Mouse (Mus musculus) MEL (cell line): Measurements from ENCODE around the gene Hlcs. TPM values are rescaled to one million over a fixed set of nuclear protein-coding genes. Genes with fewer than 3 reads are reported as not detected.

Experiments used
- DNase-seq: peaks from one replicate; pipeline ENCODE4 v3.0.0; 2011; ENCODE audit warnings: low read depth, low spot score
- H3K27ac ChIP-seq: 2 replicates; pipeline ENCODE4 v1.5.1; 2012; ENCODE audit warnings: low read depth, mild to moderate bottlenecking, control low read depth, low read length, moderate library complexity; ENCODE audit not compliant: control insufficient read depth
- H3K27me3 ChIP-seq, 2 experiments: fragments of 150-350 bp in 1 of 2; sonication (generic) in 1 of 2; 2 replicates each; pipeline ENCODE4 v1.6.1; 2012; ENCODE audit warnings: low read length in 2 of 2, mild to moderate bottlenecking in 2 of 2, improper control_type of control experiment in 1 of 2, moderate library complexity in 1 of 2; ENCODE audit not compliant: insufficient read depth in 2 of 2, control insufficient read depth in 1 of 2
- H3K36me3 ChIP-seq, 2 experiments: 2 replicates each; pipeline ENCODE4 v1.6.1; 2012 to 2014; ENCODE audit warnings: low read length in 2 of 2, improper control_type of control experiment in 1 of 2, inconsistent platforms in 1 of 2, mild to moderate bottlenecking in 1 of 2; ENCODE audit not compliant: insufficient read depth in 2 of 2, control insufficient read depth in 1 of 2
- H3K4me1 ChIP-seq, 2 experiments: fragments of 150-350 bp in 1 of 2; sonication (generic) in 1 of 2; 2 replicates each; pipeline ENCODE4 v1.6.1; 2012; ENCODE audit warnings: low read length in 2 of 2, improper control_type of control experiment in 1 of 2, mild to moderate bottlenecking in 1 of 2; ENCODE audit not compliant: insufficient read depth in 2 of 2, control insufficient read depth in 1 of 2
- H3K4me3 ChIP-seq, 2 experiments: fragments of 150-350 bp in 1 of 2; sonication (generic) in 1 of 2; 2 replicates each; pipeline ENCODE4 v1.5.1; 2012; ENCODE audit warnings: low read depth in 2 of 2, low read length in 2 of 2, mild to moderate bottlenecking in 2 of 2, moderate library complexity in 2 of 2, control low read depth in 1 of 2, improper control_type of control experiment in 1 of 2; ENCODE audit not compliant: control insufficient read depth in 1 of 2, insufficient read depth in 1 of 2
- H3K79me2 ChIP-seq: 2 replicates; pipeline ENCODE4 v1.6.1; 2012; ENCODE audit warnings: mild to moderate bottlenecking, low read length, moderate library complexity; ENCODE audit not compliant: control insufficient read depth, poor library complexity, insufficient read depth
- H3K9ac ChIP-seq: 2 replicates; pipeline ENCODE4 v1.6.1; 2012; ENCODE audit warnings: low read depth, mild to moderate bottlenecking, control low read depth, low read length, moderate library complexity; ENCODE audit not compliant: control insufficient read depth, poor library complexity, severe bottlenecking
- H3K9me3 ChIP-seq: fragments of 150-350 bp; sonication (generic); replicated peaks from 2 replicates; pipeline ENCODE4 v1.6.1; 2012; ENCODE audit warnings: mild to moderate bottlenecking, low read length, improper control_type of control experiment, moderate library complexity; ENCODE audit not compliant: insufficient read depth
- CHD1 ChIP-seq: IDR thresholded peaks from 2 replicates; pipeline ENCODE4 v1.6.1; 2012; ENCODE audit warnings: low read depth, mild to moderate bottlenecking, inconsistent platforms, low read length, improper control_type of control experiment
- CHD2 ChIP-seq: IDR thresholded peaks from 2 replicates; pipeline ENCODE4 v1.6.1; 2011; ENCODE audit warnings: low read length, improper control_type of control experiment
- CTCF ChIP-seq, 3 experiments: IDR thresholded peaks in 2 of 3; conservative IDR thresholded peaks in 1 of 3; 2 replicates each; pipeline ENCODE4 v1.5.1; 2011 to 2012; ENCODE audit warnings: low read length in 3 of 3, low read depth in 2 of 3, mild to moderate bottlenecking in 2 of 3, improper control_type of control experiment in 1 of 3, inconsistent platforms in 1 of 3, mixed read lengths in 1 of 3, moderate library complexity in 1 of 3; ENCODE audit not compliant: control insufficient read depth in 1 of 3, insufficient read depth in 1 of 3, poor library complexity in 1 of 3, severe bottlenecking in 1 of 3
- E2F4 ChIP-seq: IDR thresholded peaks from 2 replicates; pipeline ENCODE4 v1.6.1; 2011; ENCODE audit warnings: low read depth, low read length, improper control_type of control experiment, borderline replicate concordance
- ELF1 ChIP-seq: IDR thresholded peaks from 2 replicates; pipeline ENCODE4 v1.6.1; 2014; ENCODE audit warnings: low read depth, mild to moderate bottlenecking, inconsistent platforms, low read length, improper control_type of control experiment, moderate library complexity
- EP300 ChIP-seq, 2 experiments: IDR thresholded peaks; 2 replicates each; pipeline ENCODE4 v1.6.1; 2011; ENCODE audit warnings: improper control_type of control experiment in 2 of 2, low read length in 2 of 2, low read depth in 1 of 2, mild to moderate bottlenecking in 1 of 2
- ETS1 ChIP-seq: IDR thresholded peaks from 2 replicates; pipeline ENCODE4 v1.6.1; 2012; ENCODE audit warnings: low read depth, mild to moderate bottlenecking, inconsistent platforms, low read length, improper control_type of control experiment, moderate library complexity
- GABPA ChIP-seq: IDR thresholded peaks from 2 replicates; pipeline ENCODE4 v1.6.1; 2012; ENCODE audit warnings: low read depth, mild to moderate bottlenecking, inconsistent platforms, low read length, improper control_type of control experiment, moderate library complexity
- KAT2A ChIP-seq: conservative IDR thresholded peaks from 2 replicates; pipeline ENCODE4 v1.6.1; 2012; ENCODE audit warnings: low read depth, low read length, improper control_type of control experiment, inconsistent platforms
- MAFK ChIP-seq: IDR thresholded peaks from 2 replicates; pipeline ENCODE4 v1.6.1; 2011; ENCODE audit warnings: low read depth, mild to moderate bottlenecking, low read length, improper control_type of control experiment, borderline replicate concordance
- MAX ChIP-seq: IDR thresholded peaks from 2 replicates; pipeline ENCODE4 v1.6.1; 2011; ENCODE audit warnings: low read length, improper control_type of control experiment
- MEF2A ChIP-seq: IDR thresholded peaks from 2 replicates; pipeline ENCODE4 v1.6.1; 2014; ENCODE audit warnings: low read depth, mild to moderate bottlenecking, inconsistent platforms, low read length, improper control_type of control experiment; ENCODE audit not compliant: poor library complexity, insufficient replicate concordance, severe bottlenecking; ENCODE audit errors: extremely low read depth
- MXI1 ChIP-seq: IDR thresholded peaks from 2 replicates; pipeline ENCODE4 v1.6.1; 2011; ENCODE audit warnings: mild to moderate bottlenecking, low read depth, low read length, improper control_type of control experiment
- MYB ChIP-seq: IDR thresholded peaks from 2 replicates; pipeline ENCODE4 v1.6.1; 2011; ENCODE audit warnings: mild to moderate bottlenecking, low read depth, low read length, improper control_type of control experiment
- MYC ChIP-seq: IDR thresholded peaks from 2 replicates; pipeline ENCODE4 v1.6.1; 2011; ENCODE audit warnings: low read depth, mild to moderate bottlenecking, low read length, improper control_type of control experiment, moderate library complexity
- POLR2AphosphoS2 ChIP-seq: IDR thresholded peaks from 2 replicates; pipeline ENCODE4 v1.6.1; 2011; ENCODE audit warnings: low read length, improper control_type of control experiment
- RAD21 ChIP-seq: IDR thresholded peaks from 2 replicates; pipeline ENCODE4 v1.6.1; 2011; ENCODE audit warnings: mild to moderate bottlenecking, low read depth, low read length, improper control_type of control experiment
- RCOR1 ChIP-seq: IDR thresholded peaks from 2 replicates; pipeline ENCODE4 v1.6.1; 2012; ENCODE audit warnings: low read depth, mild to moderate bottlenecking, inconsistent platforms, low read length, improper control_type of control experiment
- SMC3 ChIP-seq: IDR thresholded peaks from 2 replicates; pipeline ENCODE4 v1.6.1; 2011; ENCODE audit warnings: low read depth, low read length, improper control_type of control experiment
- TAL1 ChIP-seq: IDR thresholded peaks from 2 replicates; pipeline ENCODE4 v1.6.1; 2012; ENCODE audit warnings: mild to moderate bottlenecking, inconsistent platforms, low read length, moderate library complexity, mixed read lengths
- TBP ChIP-seq: IDR thresholded peaks from 2 replicates; pipeline ENCODE4 v1.8.0; 2011; ENCODE audit warnings: low read depth, low read length, improper control_type of control experiment
- TCF12 ChIP-seq: IDR thresholded peaks from 2 replicates; pipeline ENCODE4 v1.6.1; 2014; ENCODE audit warnings: low read depth, mild to moderate bottlenecking, inconsistent platforms, low read length, improper control_type of control experiment, moderate library complexity
- USF1 ChIP-seq: IDR thresholded peaks from 2 replicates; pipeline ENCODE4 v1.6.1; 2014; ENCODE audit warnings: low read depth, mild to moderate bottlenecking, inconsistent platforms, low read length, improper control_type of control experiment, moderate library complexity
- USF2 ChIP-seq, 2 experiments: IDR thresholded peaks; 2 replicates each; pipeline ENCODE4 v1.6.1; 2011 to 2012; ENCODE audit warnings: improper control_type of control experiment in 2 of 2, low read length in 2 of 2, borderline replicate concordance in 1 of 2, inconsistent platforms in 1 of 2, low read depth in 1 of 2, mild to moderate bottlenecking in 1 of 2; ENCODE audit not compliant: insufficient read depth in 1 of 2
- ZC3H11A ChIP-seq: IDR thresholded peaks from 2 replicates; pipeline ENCODE4 v1.6.1; 2012; ENCODE audit warnings: low read depth, mild to moderate bottlenecking, inconsistent platforms, low read length, improper control_type of control experiment
- ZKSCAN1 ChIP-seq: IDR thresholded peaks from 2 replicates; pipeline ENCODE4 v1.6.1; 2012; ENCODE audit warnings: low read depth, mild to moderate bottlenecking, inconsistent platforms, low read length, improper control_type of control experiment, moderate library complexity
- ZMIZ1 ChIP-seq: IDR thresholded peaks from 2 replicates; pipeline ENCODE4 v1.6.1; 2012; ENCODE audit warnings: low read depth, mild to moderate bottlenecking, inconsistent platforms, low read length, improper control_type of control experiment, moderate library complexity
- ZNF384 ChIP-seq: IDR thresholded peaks from 2 replicates; pipeline ENCODE4 v1.6.1; 2012; ENCODE audit warnings: low read depth, mild to moderate bottlenecking, inconsistent platforms, low read length, improper control_type of control experiment
- polyA plus RNA-seq, 2 experiments: library from polyadenylated mRNA; stranded (reverse) in 1 of 2; unstranded in 1 of 2; fragments of >175 nt in 1 of 2; fragments of >200 nt in 1 of 2; gene quantifications; 2 replicates each; pipeline versions ENCODE4 v1.2.1 to v1.2.4; 2012; ENCODE audit warnings: low replicate concordance in 2 of 2, low read depth in 1 of 2; ENCODE audit not compliant: insufficient read length in 2 of 2, insufficient read depth in 1 of 2, missing spikeins in 1 of 2
- total RNA-seq: library from RNA; depleted of rRNA; stranded (reverse); fragments of 300-350 nt; gene quantifications from 2 replicates; pipeline ENCODE4 v1.2.3, GENCODE M21; 2012

Gene Hlcs
- total and polyA plus RNA-seq, 3 experiments = 3.3 to 6.4 TPM; not detected in 1

GRCm38 (mm10) chr16:94327781-94328711 lies 14.7 kb upstream of the Hlcs start, which contains the start of gene Ripply3:
Gene Ripply3 (plus strand): TSS chr16:94328420.
- H3K4me3 ChIP-seq = no peak within 1 kb of the TSS
- H3K4me1 ChIP-seq = peaks cover 26 to 32% of the 10 kb centered on the region in 2 experiments
- H3K27ac ChIP-seq = no peak within 1 kb of the TSS; the same call in 1 of the 2 replicates
- H3K79me2 ChIP-seq = no peaks in the 10 kb centered on the region
- H3K27me3 ChIP-seq = no peaks in the 10 kb centered on the region
- TF ChIP-seq ZMIZ1 (no peak), TAL1 (no peak), E2F4 (no peak), MYC (no peak), MEF2A (no peak), RAD21 (no peak), SMC3 (no peak), ZNF384 (no peak), TBP (no peak), CHD2 (no peak), MXI1 (no peak), USF2 (IDR thresholded peaks at IDR 0.05; ENCODE audit: borderline replicate concordance in 1 of 2, insufficient read depth in 1 of 2, low read depth in 1 of 2, low read length in 2 of 2) (no peak), CHD1 (no peak), USF1 (no peak), ZKSCAN1 (no peak), MYB (no peak)
- TF ChIP-seq, all 39 proteins: peak for 0
- Histone ChIP-seq H3K9ac (no peak within 1 kb of the TSS), H3K9me3 (no peaks in the 10 kb centered on the region), H3K36me3 (peaks cover 0 to 29% of the 10 kb centered on the region in 2 experiments; a peak in 2 of 4 replicates)
- DNase-seq = no peak

- H3K4me1 ChIP-seq = peaks cover 21 to 27% of the 10 kb centered on the region in 2 experiments
- H3K79me2 ChIP-seq = no peaks in the 10 kb centered on the region
- H3K27ac ChIP-seq = peak overlapping the region; percentile 83
- H3K4me3 ChIP-seq = no peak overlapping the region
- peak; percentile 65 for DNase-seq
- no peaks in the 10 kb centered on the region for H3K9me3 ChIP-seq
- no peaks in the 10 kb centered on the region for H3K27me3 ChIP-seq
- peak overlapping the region; percentile 15; the same call in 1 of the 2 replicates for H3K9ac ChIP-seq
- H3K36me3 ChIP-seq = peaks cover 0 to 25% of the 10 kb centered on the region in 2 experiments; a peak in 2 of 4 replicates
- peak; percentile 88 for TF ChIP-seq RCOR1
- no peak for TF ChIP-seq USF1
- TF ChIP-seq MAX = no peak
- TF ChIP-seq GABPA = no peak
- no peak for TF ChIP-seq MYC
- no peak for TF ChIP-seq USF2 (IDR thresholded peaks at IDR 0.05; ENCODE audit: borderline replicate concordance in 1 of 2, insufficient read depth in 1 of 2, low read depth in 1 of 2, low read length in 2 of 2)
- no peak for TF ChIP-seq POLR2AphosphoS2
- TF ChIP-seq MXI1 = 0 out of 2 replicates have a peak, but pooled peaks have one; percentile 29
- peak; percentile 53; the same call in 1 of the 2 replicates for TF ChIP-seq MEF2A
- peak; percentile 94 to 97 for TF ChIP-seq EP300 (IDR thresholded peaks at IDR 0.05; ENCODE audit: low read depth in 1 of 2, low read length in 2 of 2)
- TF ChIP-seq ELF1 = no peak
- TF ChIP-seq TCF12 = peak; percentile 97
- peak; percentile 31; the same call in 1 of the 2 replicates for TF ChIP-seq CHD2
- peak; percentile 83 for TF ChIP-seq ETS1
- no peak; the same call in 1 of the 2 replicates for TF ChIP-seq KAT2A
- no peak for TF ChIP-seq CTCF (IDR thresholded peaks at IDR 0.05 in 2 of 3, conservative IDR thresholded peaks at IDR 0.05 in 1 of 3; ENCODE audit: control insufficient read depth in 1 of 3, insufficient read depth in 1 of 3, low read depth in 2 of 3, low read length in 3 of 3, poor library complexity in 1 of 3, severe bottlenecking in 1 of 3)
- no peak for TF ChIP-seq CHD1
- TF ChIP-seq MAFK = peak; percentile 52; the same call in 1 of the 2 replicates
- TF ChIP-seq ZC3H11A = no peak
Observed at GRCm38 (mm10) chr16:94326008-94326407, 12.6 kb upstream of the Hlcs start.
